Mouse (Mus musculus): Measurements from ENCODE around the gene Rflna. TPM values are rescaled to one million over a fixed set of nuclear protein-coding genes. Genes with fewer than 3 reads are reported as not detected.

The Rflna gene
- total and polyA plus RNA-seq, 3 experiments, result 0.17 to 0.46 TPM; not detected in 1

- peaks cover 42% of the 10 kb centered on the region for H3K27me3 ChIP-seq (replicated peaks)
- no peak overlapping the region for H3K4me2 ChIP-seq (ENCODE audit: insufficient read depth, low read depth, poor library complexity, severe bottlenecking)
- no peaks in the 10 kb centered on the region; a peak in 1 of 4 replicates for H3K4me1 ChIP-seq (ENCODE audit: control insufficient read depth in 1 of 2, insufficient read depth in 2 of 2)
- H3K79me2 ChIP-seq (replicated peaks; ENCODE audit: control insufficient read depth, extremely low read depth, insufficient read depth, poor library complexity, severe bottlenecking), result no peaks in the 10 kb centered on the region
- DNase-seq (ENCODE audit: extremely low read depth), result no peak
- TF ChIP-seq MXI1 (IDR thresholded peaks at IDR 0.05; ENCODE audit: low read depth, low read length) (no peak), JUND (conservative IDR thresholded peaks at IDR 0.05; ENCODE audit: low read depth, low read length) (no peak), MAFK (IDR thresholded peaks at IDR 0.05; ENCODE audit: insufficient replicate concordance, low read length) (no peak), ZMIZ1 (IDR thresholded peaks at IDR 0.05; ENCODE audit: low read depth, low read length) (no peak), POLR2A (IDR thresholded peaks at IDR 0.05; ENCODE audit: low read depth, low read length) (no peak), MAX (IDR thresholded peaks at IDR 0.05; ENCODE audit: low read length) (no peak), IRF4 (IDR thresholded peaks at IDR 0.05; ENCODE audit: low read depth, low read length) (no peak), MYC (IDR thresholded peaks at IDR 0.05; ENCODE audit: low read depth, low read length) (no peak), CTCF (conservative IDR thresholded peaks at IDR 0.05 in 1 of 2, IDR thresholded peaks at IDR 0.05 in 1 of 2; ENCODE audit: low read depth in 2 of 2, low read length in 2 of 2) (no peak), MAZ (IDR thresholded peaks at IDR 0.05; ENCODE audit: low read depth, low read length) (no peak), NELFE (IDR thresholded peaks at IDR 0.05; ENCODE audit: low read depth, low read length) (no peak), ZKSCAN1 (IDR thresholded peaks at IDR 0.05; ENCODE audit: borderline replicate concordance, low read depth, low read length) (no peak), SIN3A (IDR thresholded peaks at IDR 0.05; ENCODE audit: low read length) (no peak), USF2 (conservative IDR thresholded peaks at IDR 0.05; ENCODE audit: low read depth, low read length) (no peak)
- H3K36me3 ChIP-seq (replicated peaks in 1 of 2; ENCODE audit: control insufficient read depth in 1 of 2, insufficient read depth in 1 of 2, low read length in 1 of 2), result no peaks in the 10 kb centered on the region
- dilution Hi-C loops (cut with MboI; ENCODE audit: extremely low pct_ligation_motif_present, extremely low pct_unique_long_range_greater_than_20kb, low sequenced_read_pairs), result no loop called here
- no peaks in the 10 kb centered on the region for H3K9me3 ChIP-seq (replicated peaks; ENCODE audit: low read length)
- no peak overlapping the region for H3K27ac ChIP-seq (ENCODE audit: insufficient read depth, low read depth)
- no peak overlapping the region for H3K4me3 ChIP-seq (replicated peaks in 1 of 3; ENCODE audit: low read depth in 2 of 3, low read length in 2 of 3, poor library complexity in 1 of 3)
- no peak overlapping the region for H3K9ac ChIP-seq (ENCODE audit: insufficient read depth, low read depth)
- in situ Hi-C loops (cut with MboI; ENCODE audit: low pct_ligation_motif_present, low pct_unique_long_range_greater_than_20kb, low sequenced_read_pairs), result no loop called here
These were observed 10.1 kb upstream of the Rflna start for GRCm38 (mm10) chr5:124992891-124993290.

GRCm38 (mm10) chr5:124996816-124997215, 6.2 kb upstream of the Rflna start:
- H3K36me3 ChIP-seq (replicated peaks in 1 of 2; ENCODE audit: control insufficient read depth in 1 of 2, insufficient read depth in 1 of 2, low read length in 1 of 2), result no peaks in the 10 kb centered on the region
- no peak for DNase-seq (ENCODE audit: extremely low read depth)
- no peaks in the 10 kb centered on the region for H3K79me2 ChIP-seq (replicated peaks; ENCODE audit: control insufficient read depth, extremely low read depth, insufficient read depth, poor library complexity, severe bottlenecking)
- dilution Hi-C loops (cut with MboI; ENCODE audit: extremely low pct_ligation_motif_present, extremely low pct_unique_long_range_greater_than_20kb, low sequenced_read_pairs) (no loop called here), in situ Hi-C loops (cut with MboI; ENCODE audit: low pct_ligation_motif_present, low pct_unique_long_range_greater_than_20kb, low sequenced_read_pairs) (no loop called here)
- H3K9ac ChIP-seq (ENCODE audit: insufficient read depth, low read depth), result no peak overlapping the region
- peaks cover 4% of the 10 kb centered on the region for H3K9me3 ChIP-seq (replicated peaks; ENCODE audit: low read length)
- H3K4me1 ChIP-seq (ENCODE audit: control insufficient read depth in 1 of 2, insufficient read depth in 2 of 2), result no peaks in the 10 kb centered on the region
- peaks cover 39% of the 10 kb centered on the region for H3K27me3 ChIP-seq (replicated peaks)
- no peak overlapping the region for H3K27ac ChIP-seq (ENCODE audit: insufficient read depth, low read depth)
- no peak overlapping the region for H3K4me3 ChIP-seq (replicated peaks in 1 of 3; ENCODE audit: low read depth in 2 of 3, low read length in 2 of 3, poor library complexity in 1 of 3)
- H3K4me2 ChIP-seq (ENCODE audit: insufficient read depth, low read depth, poor library complexity, severe bottlenecking), result no peak overlapping the region
- no peak for TF ChIP-seq RAD21 (IDR thresholded peaks at IDR 0.05; ENCODE audit: low read depth, low read length)
- TF ChIP-seq TBP (conservative IDR thresholded peaks at IDR 0.05; ENCODE audit: low read depth, low read length), result no peak
- TF ChIP-seq TCF12 (IDR thresholded peaks at IDR 0.05; ENCODE audit: low read depth, low read length), result no peak
- no peak for TF ChIP-seq NRF1 (IDR thresholded peaks at IDR 0.05; ENCODE audit: low read depth, low read length)
- no peak for TF ChIP-seq ETS1 (conservative IDR thresholded peaks at IDR 0.05; ENCODE audit: low read depth, low read length)
- TF ChIP-seq MAX (IDR thresholded peaks at IDR 0.05; ENCODE audit: low read length), result no peak
- TF ChIP-seq SIN3A (IDR thresholded peaks at IDR 0.05; ENCODE audit: low read length), result no peak
- TF ChIP-seq USF1 (IDR thresholded peaks at IDR 0.05; ENCODE audit: low read depth, low read length), result no peak
- no peak for TF ChIP-seq IRF4 (IDR thresholded peaks at IDR 0.05; ENCODE audit: low read depth, low read length)
- no peak for TF ChIP-seq POLR2A (IDR thresholded peaks at IDR 0.05; ENCODE audit: low read depth, low read length)
- no peak for TF ChIP-seq EP300 (IDR thresholded peaks at IDR 0.05; ENCODE audit: low read length)
- TF ChIP-seq MAZ (IDR thresholded peaks at IDR 0.05; ENCODE audit: low read depth, low read length), result no peak
- TF ChIP-seq POLR2AphosphoS2 (IDR thresholded peaks at IDR 0.05; ENCODE audit: low read depth, low read length), result no peak
- no peak for TF ChIP-seq CHD1 (IDR thresholded peaks at IDR 0.05; ENCODE audit: low read depth, low read length)
- TF ChIP-seq CHD2 (IDR thresholded peaks at IDR 0.05; ENCODE audit: low read length), result no peak
